Comparison of ENCODE assay signal across 22 mouse cellular contexts in the genomic region with DNA sequence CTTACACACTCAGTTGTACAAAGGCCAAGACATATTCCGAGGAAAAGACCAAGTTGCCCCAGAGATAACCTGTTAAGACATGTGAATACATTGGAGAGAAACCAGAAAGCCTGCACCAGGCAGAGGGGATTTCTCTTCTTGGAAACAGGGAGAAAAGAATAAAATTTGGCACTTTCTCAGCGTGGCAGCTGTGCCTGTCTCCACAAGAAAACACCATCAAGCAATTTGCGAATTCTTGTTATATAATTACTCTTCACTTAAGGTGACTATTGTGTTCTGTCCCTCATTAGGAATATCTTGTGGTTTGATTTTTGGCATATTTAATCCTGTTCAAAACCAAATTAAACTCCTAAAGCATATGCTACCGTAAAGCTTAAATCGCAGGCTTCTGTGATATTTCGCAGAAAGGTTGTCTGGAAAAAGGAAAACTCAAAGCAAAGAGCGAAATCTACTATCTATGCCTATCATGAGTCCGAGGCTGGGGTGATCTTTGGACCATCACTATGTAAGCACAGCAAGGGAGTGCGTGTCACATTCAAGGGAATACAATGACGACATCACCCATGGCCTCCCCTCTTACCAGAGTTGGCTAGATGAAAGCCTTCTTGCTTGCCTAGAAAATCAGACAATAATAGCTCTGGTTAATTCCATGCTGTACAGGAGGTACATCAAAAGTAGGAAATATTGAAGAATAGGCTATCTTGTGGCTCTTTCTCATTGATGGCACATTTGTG. TPM values are rescaled to one million over a fixed set of nuclear protein-coding genes. Genes with fewer than 3 reads are reported as not detected.
DNase-seq lines count a peak whose midpoint lies in the region; ATAC-seq and TF ChIP-seq lines count a peak whose summit lies in the region.
"Had no signal": no experiment of that assay in that cellular context is flagged by ENCODE, and none has a peak within 500 bp of the region (broad histone marks: within the 10 kb centered on the region; RNA-seq: fewer than 3 reads in every experiment).

No protein-coding gene starts in this region.

- H3K9me3 ChIP-seq in forebrain, embryonic 13.5 days (replicated peaks), result no peaks in the 10 kb centered on the region
- H3K9me3 ChIP-seq in forebrain, embryonic 12.5 days, result no peaks in the 10 kb centered on the region
- H3K9me3 ChIP-seq in liver, postnatal 0 days (ENCODE audit: low read length), result no peaks in the 10 kb centered on the region
- no peaks in the 10 kb centered on the region for H3K9me3 ChIP-seq in forebrain, embryonic 16.5 days (ENCODE audit: control insufficient read depth, low read length)
- H3K9me3 ChIP-seq: limb, embryonic 13.5 days had no signal

- H3K36me3 ChIP-seq in forebrain, embryonic 13.5 days (ENCODE audit: poor library complexity, severe bottlenecking), result no peaks in the 10 kb centered on the region
- H3K36me3 ChIP-seq in forebrain, embryonic 12.5 days (replicated peaks), result no peaks in the 10 kb centered on the region
- no peaks in the 10 kb centered on the region for H3K36me3 ChIP-seq in liver, postnatal 0 days (replicated peaks; ENCODE audit: insufficient read depth, low read length)
- H3K36me3 ChIP-seq in forebrain, embryonic 16.5 days (ENCODE audit: control insufficient read depth, insufficient read depth), result no peaks in the 10 kb centered on the region
- H3K36me3 ChIP-seq: limb, embryonic 13.5 days had no signal

- TF ChIP-seq CTCF in liver, postnatal 0 days (IDR thresholded peaks at IDR 0.05; ENCODE audit: low read depth), result no peak

- WGBS in forebrain, embryonic 13.5 days, result 54% methylated on average over 10 of the region's 10 CpGs
- WGBS in forebrain, embryonic 12.5 days, result 72% methylated on average over 10 of the region's 10 CpGs
- 67% methylated on average over 10 of the region's 10 CpGs for WGBS in liver, postnatal 0 days (ENCODE audit: insufficient replicate concordance)
- WGBS in forebrain, embryonic 16.5 days, result 26% methylated on average over 10 of the region's 10 CpGs

- ATAC-seq in forebrain, embryonic 13.5 days, result peak; percentile 78
- no peak for ATAC-seq in forebrain, embryonic 12.5 days (ENCODE audit: low FRiP score)
- peak; percentile 92 for ATAC-seq in liver, postnatal 0 days
- ATAC-seq in forebrain, embryonic 16.5 days, result peak; percentile 80
- ATAC-seq: intestine, postnatal 0 days; Patski had no signal

- H3K4me3 ChIP-seq in forebrain, embryonic 13.5 days, result no peak overlapping the region
- no peak overlapping the region for H3K4me3 ChIP-seq in forebrain, embryonic 12.5 days (replicated peaks)
- no peak overlapping the region for H3K4me3 ChIP-seq in liver, postnatal 0 days (ENCODE audit: low read depth, low read length)
- no peak overlapping the region for H3K4me3 ChIP-seq in forebrain, embryonic 16.5 days (replicated peaks; ENCODE audit: low read length)
- H3K4me3 ChIP-seq: gastrocnemius, adult 2 months; limb, embryonic 13.5 days had no signal

- H3K4me2 ChIP-seq in forebrain, embryonic 13.5 days, result no peak overlapping the region
- H3K4me2 ChIP-seq in forebrain, embryonic 12.5 days, result no peak overlapping the region
- no peak overlapping the region for H3K4me2 ChIP-seq in liver, postnatal 0 days (ENCODE audit: low read depth, low read length)
- no peak overlapping the region for H3K4me2 ChIP-seq in forebrain, embryonic 16.5 days (ENCODE audit: low read length)
- H3K4me2 ChIP-seq: hindbrain, embryonic 14.5 days; limb, embryonic 13.5 days had no signal

- no peak for DNase-seq in liver, postnatal 0 days
- DNase-seq in liver, result no peak
- peak; percentile 64 for DNase-seq in telencephalon, adult 2 months (ENCODE audit: low read depth, low spot score)
- DNase-seq in heart, postnatal 36 days, result no peak
- no peak for DNase-seq in adrenal gland, postnatal 14 days
- DNase-seq: cerebellum, adult 8-10 months; gastrocnemius, adult 2 months; heart, adult 18-20 months; kidney, postnatal 10 days; thymus, postnatal 14 days had no signal

- intact Hi-C loops in heart, postnatal 36 days (cut with DNase I), result no loop called here

- peak overlapping the region; percentile 63 for H3K27ac ChIP-seq in forebrain, embryonic 13.5 days
- H3K27ac ChIP-seq in forebrain, embryonic 12.5 days, result no peak overlapping the region
- no peak overlapping the region for H3K27ac ChIP-seq in liver, postnatal 0 days (ENCODE audit: low read depth)
- H3K27ac ChIP-seq in forebrain, embryonic 16.5 days (ENCODE audit: low read length), result no peak overlapping the region
- H3K27ac ChIP-seq: gastrocnemius, adult 2 months; hindbrain, embryonic 14.5 days; limb, embryonic 13.5 days had no signal

- H3K9ac ChIP-seq in forebrain, embryonic 13.5 days, result no peak overlapping the region
- H3K9ac ChIP-seq in forebrain, embryonic 12.5 days, result no peak overlapping the region
- H3K9ac ChIP-seq in liver, postnatal 0 days (replicated peaks), result no peak overlapping the region
- no peak overlapping the region for H3K9ac ChIP-seq in forebrain, embryonic 16.5 days (replicated peaks; ENCODE audit: low read depth, low read length)
- H3K9ac ChIP-seq: hindbrain, embryonic 14.5 days; limb, embryonic 13.5 days had no signal

- no peak for TF ChIP-seq EP300 in liver, postnatal 0 days (IDR thresholded peaks at IDR 0.05; ENCODE audit: low read depth)

- H3K27me3 ChIP-seq in forebrain, embryonic 13.5 days, result no peaks in the 10 kb centered on the region
- H3K27me3 ChIP-seq in forebrain, embryonic 12.5 days, result no peaks in the 10 kb centered on the region; the same call in 1 of the 2 replicates
- H3K27me3 ChIP-seq in liver, postnatal 0 days (ENCODE audit: insufficient read depth, low read length), result no peaks in the 10 kb centered on the region
- no peaks in the 10 kb centered on the region for H3K27me3 ChIP-seq in forebrain, embryonic 16.5 days (replicated peaks; ENCODE audit: control insufficient read depth, insufficient read depth, low read length)
- H3K27me3 ChIP-seq: limb, embryonic 13.5 days had no signal

- peaks cover 24% of the 10 kb centered on the region for H3K4me1 ChIP-seq in forebrain, embryonic 13.5 days
- 0 out of 2 replicates have a peak, but pooled peaks cover 6% of the 10 kb centered on the region for H3K4me1 ChIP-seq in forebrain, embryonic 12.5 days
- H3K4me1 ChIP-seq in liver, postnatal 0 days (ENCODE audit: insufficient read depth), result no peaks in the 10 kb centered on the region
- H3K4me1 ChIP-seq in forebrain, embryonic 16.5 days (replicated peaks; ENCODE audit: control insufficient read depth, insufficient read depth, low read length), result peaks cover 17% of the 10 kb centered on the region
- H3K4me1 ChIP-seq: limb, embryonic 13.5 days had no signal

RNA-seq across cellular contexts. Expression of a gene that starts 51.4 kb away (rescaled TPM):
- 0.19 and 0.28 TPM in 2 replicates for polyA plus RNA-seq in forebrain, embryonic 13.5 days (2015; fragmentation: Nextera tagmentation; extraction: Ambion mirVana)
- 0.27 TPM in 1 of 2 replicates, not detected in the other for polyA plus RNA-seq in forebrain, embryonic 12.5 days (2016; fragmentation: Nextera tagmentation; extraction: Ambion mirVana)
- polyA plus RNA-seq in liver, postnatal 0 days (2015; fragmentation: Nextera tagmentation; extraction: Ambion mirVana), result not detected in 2 replicates
- polyA plus RNA-seq in forebrain, embryonic 16.5 days (2015; fragmentation: Nextera tagmentation; extraction: Ambion mirVana), result not detected in 2 replicates
- not detected for total RNA-seq in heart, postnatal 36 days (2021)
- not detected in 2 replicates for total RNA-seq in adrenal gland, postnatal 14 days (2021)
- total RNA-seq: layer of hippocampus, postnatal 25 days; megakaryocyte progenitor cell, adult 5-6 weeks; midbrain, postnatal 0 days had no signal
- polyA plus RNA-seq: hindbrain, embryonic 14.5 days; limb, embryonic 13.5 days; lung, embryonic 16.5 days; Patski; stomach, embryonic 16.5 days had no signal
